Mouse (Mus musculus) MEL (cell line): ENCODE measurements around the gene Gsap.

Experiments
- CTCF ChIP-seq, 3 experiments: IDR thresholded peaks in 2 of 3; conservative IDR thresholded peaks in 1 of 3; 2 replicates each; pipeline ENCODE4 v1.5.1; 2011 to 2012; ENCODE audit warnings: low read length in 3 of 3, low read depth in 2 of 3, mild to moderate bottlenecking in 2 of 3, improper control_type of control experiment in 1 of 3, inconsistent platforms in 1 of 3, mixed read lengths in 1 of 3, moderate library complexity in 1 of 3; ENCODE audit not compliant: control insufficient read depth in 1 of 3, insufficient read depth in 1 of 3, poor library complexity in 1 of 3, severe bottlenecking in 1 of 3
- MAFK ChIP-seq: IDR thresholded peaks from 2 replicates; pipeline ENCODE4 v1.6.1; 2011; ENCODE audit warnings: low read depth, mild to moderate bottlenecking, low read length, improper control_type of control experiment, borderline replicate concordance
- MAX ChIP-seq: IDR thresholded peaks from 2 replicates; pipeline ENCODE4 v1.6.1; 2011; ENCODE audit warnings: low read length, improper control_type of control experiment
- NELFE ChIP-seq: IDR thresholded peaks from 2 replicates; pipeline ENCODE4 v1.6.1; 2011; ENCODE audit warnings: low read depth, low read length, improper control_type of control experiment
- POLR2A ChIP-seq, 2 experiments: IDR thresholded peaks; 2 replicates each; pipeline ENCODE4 v1.6.1; 2011 to 2012; ENCODE audit warnings: low read length in 2 of 2, mild to moderate bottlenecking in 2 of 2, control low read depth in 1 of 2, improper control_type of control experiment in 1 of 2, low read depth in 1 of 2, moderate library complexity in 1 of 2; ENCODE audit not compliant: control insufficient read depth in 1 of 2, insufficient read depth in 1 of 2, poor library complexity in 1 of 2
- RCOR1 ChIP-seq: IDR thresholded peaks from 2 replicates; pipeline ENCODE4 v1.6.1; 2012; ENCODE audit warnings: low read depth, mild to moderate bottlenecking, inconsistent platforms, low read length, improper control_type of control experiment
- TCF12 ChIP-seq: IDR thresholded peaks from 2 replicates; pipeline ENCODE4 v1.6.1; 2014; ENCODE audit warnings: low read depth, mild to moderate bottlenecking, inconsistent platforms, low read length, improper control_type of control experiment, moderate library complexity
- ZNF384 ChIP-seq: IDR thresholded peaks from 2 replicates; pipeline ENCODE4 v1.6.1; 2012; ENCODE audit warnings: low read depth, mild to moderate bottlenecking, inconsistent platforms, low read length, improper control_type of control experiment

DNA sequence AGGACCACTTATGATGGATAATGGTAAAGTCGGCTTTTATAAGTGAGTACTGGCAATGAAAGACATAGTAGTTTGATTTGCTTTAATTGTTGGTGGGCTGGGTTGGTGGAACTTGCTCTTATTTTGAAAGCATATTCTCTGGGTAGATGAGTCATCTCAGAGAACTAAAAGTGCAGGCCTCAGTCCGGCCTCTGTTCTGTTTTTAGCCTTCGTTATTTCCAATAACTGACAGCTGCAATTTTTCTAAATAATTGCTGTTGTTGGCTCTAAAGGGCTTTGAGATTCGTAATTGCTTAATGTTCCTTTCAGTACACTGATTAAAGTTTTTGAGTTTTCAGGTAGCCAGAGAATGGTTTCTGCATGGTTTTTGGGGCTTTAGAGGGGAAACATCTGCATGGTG, 84.7 kb downstream of the Gsap start:
- TF ChIP-seq POLR2A (IDR thresholded peaks at IDR 0.05; ENCODE audit: control insufficient read depth in 1 of 2, insufficient read depth in 1 of 2, low read depth in 1 of 2, low read length in 2 of 2, poor library complexity in 1 of 2) (no peak), ZNF384 (no peak), CTCF (IDR thresholded peaks at IDR 0.05 in 2 of 3, conservative IDR thresholded peaks at IDR 0.05 in 1 of 3; ENCODE audit: control insufficient read depth in 1 of 3, insufficient read depth in 1 of 3, low read depth in 2 of 3, low read length in 3 of 3, poor library complexity in 1 of 3, severe bottlenecking in 1 of 3) (no peak), MAX (no peak), NELFE (no peak), RCOR1 (no peak), MAFK (no peak), TCF12 (no peak)
